Mouse (Mus musculus) lung, postnatal 14 days (tissue): ENCODE results near the gene Olfr137.

Experiments used
- DNase-seq: peaks from one replicate; pipeline ENCODE4 v3.0.0; 2021

Gene Olfr137

GRCm38 (mm10) chr17:38307470-38307869, at the start of gene Olfr137:
Gene Olfr137, minus strand, starts transcription at chr17:38307570.
- DNase-seq = no peak

GRCm38 (mm10) chr17:38329531-38329930, 22.2 kb upstream of the Olfr137 start, which contains the start of gene Olfr136:
Gene Olfr136, plus strand, starts transcription at chr17:38329831.
- DNase-seq = no peak

- DNase-seq = no peak
Observed at GRCm38 (mm10) chr17:38260735-38261134, 46.6 kb downstream of the Olfr137 start, which contains the start of gene Olfr138. Gene Olfr138, plus strand, starts transcription at chr17:38261035.
